Mouse (Mus musculus) kidney, postnatal 0 days (tissue): ENCODE results near the gene Cfap99. TPM values are rescaled to one million over a fixed set of nuclear protein-coding genes. Genes with fewer than 3 reads are reported as not detected.

Experiments used
- ATAC-seq: fragments of 200-750 bp; cut with Nextera tagmentation; replicated peaks from 2 replicates; pipeline ENCODE4 v1.8.0; 2017; ENCODE audit warnings: low read depth, moderate number of reproducible peaks, moderate TSS enrichment, moderate library complexity; ENCODE audit not compliant: low FRiP score
- DNase-seq: peaks from one replicate; pipeline ENCODE4 v3.0.0-alpha.2; 2016; ENCODE audit warnings: low spot score
- H3K27ac ChIP-seq: fragments of 300-500 bp; sonication (generic); 2 replicates; pipeline ENCODE4 v1.5.1; 2014; ENCODE audit warnings: mild to moderate bottlenecking
- H3K27me3 ChIP-seq: fragments of 300-500 bp; sonication (generic); 2 replicates; pipeline ENCODE4 v1.6.1; 2014; ENCODE audit warnings: low read length, mixed read lengths; ENCODE audit not compliant: insufficient read depth
- H3K36me3 ChIP-seq: fragments of 300-500 bp; sonication (generic); 2 replicates; pipeline ENCODE4 v1.6.1; 2014; ENCODE audit warnings: low read length, mixed read lengths; ENCODE audit not compliant: insufficient read depth
- H3K4me1 ChIP-seq: fragments of 300-500 bp; sonication (generic); replicated peaks from 2 replicates; pipeline ENCODE4 v1.6.1; 2014; ENCODE audit warnings: antibody characterized with exemption, low read length, mixed read lengths; ENCODE audit not compliant: insufficient read depth
- H3K4me2 ChIP-seq: fragments of 300-500 bp; sonication (generic); 2 replicates; pipeline ENCODE4 v1.6.1; 2014; ENCODE audit warnings: mild to moderate bottlenecking, low read length, moderate library complexity, mixed read lengths
- H3K4me3 ChIP-seq: fragments of 300-500 bp; sonication (generic); replicated peaks from 2 replicates; pipeline ENCODE4 v1.5.1; 2014; ENCODE audit warnings: low read depth, low read length
- H3K9ac ChIP-seq: fragments of 300-500 bp; sonication (generic); 2 replicates; pipeline ENCODE4 v1.6.1; 2014; ENCODE audit warnings: low read depth, low read length
- H3K9me3 ChIP-seq: fragments of 300-500 bp; sonication (generic); replicated peaks from 2 replicates; pipeline ENCODE4 v1.6.1; 2016; ENCODE audit warnings: low read length, inconsistent platforms, mixed read lengths
- CTCF ChIP-seq: IDR thresholded peaks from 2 replicates; pipeline ENCODE4 v1.5.1; 2016; ENCODE audit warnings: antibody characterized with exemption, low read depth, mild to moderate bottlenecking, moderate library complexity
- WGBS: fragments of 180-500 bp; shearing (Covaris S2); extraction: QIAGEN DNeasy Blood & Tissue Kit; methylation state at CpG from one replicate; pipeline ENCODE4 v1.1.7; 2014; 5-methylcytosine and 5-hydroxymethylcytosine counted together
- polyA plus RNA-seq: library from polyadenylated mRNA; unstranded; fragments of >200 nt; fragmentation: Nextera tagmentation; extraction: Ambion mirVana; gene quantifications from 2 replicates; pipeline ENCODE4 v1.2.1, GENCODE M21; 2015

The Cfap99 gene
- polyA plus RNA-seq, 1 experiment from 2014 or later = not detected

- DNase-seq = peak; percentile 17
- ATAC-seq = no peak
- TF ChIP-seq CTCF = peak; percentile 22; the same call in 1 of the 2 replicates
- Histone ChIP-seq H3K4me2 (no peak overlapping the region), H3K9ac (no peak overlapping the region), H3K4me3 (no peak overlapping the region), H3K27ac (no peak overlapping the region), H3K9me3 (no peaks in the 10 kb centered on the region), H3K27me3 (no peaks in the 10 kb centered on the region), H3K4me1 (no peaks in the 10 kb centered on the region), H3K36me3 (no peaks in the 10 kb centered on the region)
- 62% methylated on average over 2 of the region's 2 CpGs for WGBS
Measured at GRCm38 (mm10) chr5:34319491-34320034, 31.2 kb downstream of the Cfap99 start.

DNA sequence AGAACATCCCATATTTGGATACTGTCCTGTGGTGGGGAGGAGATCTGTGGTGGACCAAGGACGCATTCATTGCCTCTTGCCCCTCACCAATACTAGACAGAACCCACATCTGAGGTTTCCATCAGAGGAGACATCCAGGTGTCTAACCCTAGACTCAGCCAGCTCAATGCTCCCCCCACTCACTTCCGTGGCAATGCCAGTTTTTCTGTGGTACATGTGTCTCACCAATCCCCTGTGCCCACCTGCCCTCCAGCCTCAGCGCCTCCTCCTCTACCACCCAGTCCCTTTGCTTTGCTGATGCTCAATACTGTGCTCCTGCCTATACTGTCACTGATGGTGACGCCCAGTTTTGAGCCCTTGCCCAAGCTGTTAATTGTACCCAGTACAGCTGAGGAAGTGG is 32.8 kb downstream of the Cfap99 start:
- H3K36me3 ChIP-seq = no peaks in the 10 kb centered on the region
- H3K9me3 ChIP-seq = no peaks in the 10 kb centered on the region
- no peak for DNase-seq
- H3K27me3 ChIP-seq = no peaks in the 10 kb centered on the region
- 95% methylated on average over 4 of the region's 4 CpGs for WGBS
- H3K27ac ChIP-seq = no peak overlapping the region
- no peak overlapping the region for H3K9ac ChIP-seq
- no peak for TF ChIP-seq CTCF
- no peak overlapping the region for H3K4me2 ChIP-seq
- H3K4me3 ChIP-seq = no peak overlapping the region
- 0 out of 2 replicates have a peak, but pooled peaks cover 1% of the 10 kb centered on the region for H3K4me1 ChIP-seq
- ATAC-seq = no peak

- H3K9me3 ChIP-seq = no peaks in the 10 kb centered on the region; the same call in 1 of the 2 replicates
- TF ChIP-seq CTCF = no peak
- no peak overlapping the region for H3K9ac ChIP-seq
- ATAC-seq = no peak
- H3K27me3 ChIP-seq = no peaks in the 10 kb centered on the region
- peaks cover 4% of the 10 kb centered on the region; the same call in 1 of the 2 replicates for H3K4me1 ChIP-seq
- H3K4me2 ChIP-seq = no peak overlapping the region
- no peak overlapping the region for H3K27ac ChIP-seq
- H3K36me3 ChIP-seq = no peaks in the 10 kb centered on the region
- DNase-seq = no peak
- no peak overlapping the region for H3K4me3 ChIP-seq
Measured at GRCm38 (mm10) chr5:34325286-34325685, 36.9 kb downstream of the Cfap99 start.

DNA sequence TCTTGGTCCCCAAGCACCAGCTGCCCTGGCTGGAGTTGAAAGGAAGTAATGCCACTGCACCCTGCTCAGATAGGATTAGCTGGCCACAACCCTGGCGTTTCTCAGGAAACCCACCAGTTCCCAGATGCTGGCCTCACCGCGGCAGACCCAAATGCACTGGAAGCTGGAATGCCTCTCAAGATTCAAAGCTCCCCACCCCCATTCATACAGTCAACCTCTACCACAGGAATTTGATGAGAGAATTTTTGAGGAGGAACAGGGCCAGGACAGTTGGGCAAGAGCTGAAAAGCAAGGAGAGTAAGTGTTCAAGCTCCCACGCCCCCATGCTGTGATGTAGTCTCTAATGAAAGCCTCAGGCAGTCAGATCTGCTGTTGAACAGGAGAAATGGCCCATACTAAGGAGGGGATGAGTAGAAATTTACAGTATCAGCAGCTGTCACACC is 37.9 kb downstream of the Cfap99 start:
- H3K4me2 ChIP-seq = no peak overlapping the region; the same call in 1 of the 2 replicates
- H3K36me3 ChIP-seq = no peaks in the 10 kb centered on the region
- no peak overlapping the region for H3K4me3 ChIP-seq
- DNase-seq = peak; percentile 6
- H3K27ac ChIP-seq = no peak overlapping the region
- no peaks in the 10 kb centered on the region for H3K27me3 ChIP-seq
- 35% methylated on average over 4 of the region's 4 CpGs for WGBS
- no peaks in the 10 kb centered on the region; the same call in 1 of the 2 replicates for H3K9me3 ChIP-seq
- ATAC-seq = no peak
- H3K9ac ChIP-seq = no peak overlapping the region
- H3K4me1 ChIP-seq = peaks cover 4% of the 10 kb centered on the region; the same call in 1 of the 2 replicates
- no peak for TF ChIP-seq CTCF

DNA sequence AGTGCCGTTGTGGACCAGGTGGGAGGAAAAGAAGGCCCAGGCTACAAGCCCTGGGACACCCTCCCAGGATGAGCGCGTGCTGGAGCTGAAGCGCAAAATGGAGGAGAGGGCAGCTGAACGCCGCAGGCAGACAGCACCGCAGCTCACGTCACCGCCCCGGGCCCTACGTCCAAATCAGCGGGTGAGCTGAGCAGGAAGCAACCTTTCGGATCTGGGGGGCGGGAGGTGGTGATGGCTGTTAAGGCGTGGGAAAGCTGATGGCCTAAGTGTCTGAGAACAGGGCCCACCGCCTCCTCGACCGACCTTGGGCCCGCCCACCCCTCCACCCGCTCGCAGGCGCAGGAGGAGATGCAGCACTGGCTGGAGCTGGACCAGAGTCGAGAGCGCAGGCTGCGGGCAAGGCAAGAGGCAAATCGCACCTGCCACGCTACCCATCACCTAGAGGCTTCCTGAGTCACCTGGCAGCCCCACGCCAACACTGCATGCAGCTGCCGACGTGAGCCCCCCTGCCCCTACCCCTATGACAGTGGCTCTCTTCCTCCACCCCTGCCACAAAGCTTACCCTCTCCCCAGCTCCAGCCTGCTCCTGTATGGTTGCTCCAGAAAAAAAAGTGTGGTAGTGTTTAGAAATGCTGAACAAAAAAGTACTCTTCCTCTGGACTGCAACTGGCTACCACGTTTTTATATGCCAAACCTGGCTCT is 38.6 kb downstream of the Cfap99 start:
- H3K4me2 ChIP-seq = peak overlapping the region; percentile 64
- no peak for TF ChIP-seq CTCF
- peak overlapping the region; percentile 21 for H3K4me3 ChIP-seq
- no peaks in the 10 kb centered on the region for H3K27me3 ChIP-seq
- peak; percentile 41 for DNase-seq
- H3K36me3 ChIP-seq = no peaks in the 10 kb centered on the region
- no peaks in the 10 kb centered on the region; the same call in 1 of the 2 replicates for H3K9me3 ChIP-seq
- peak overlapping the region; percentile 50 for H3K9ac ChIP-seq
- ATAC-seq = peak; percentile 68
- WGBS = 10% methylated on average over 31 of the region's 31 CpGs
- H3K27ac ChIP-seq = no peak overlapping the region
- peaks cover 4% of the 10 kb centered on the region; the same call in 1 of the 2 replicates for H3K4me1 ChIP-seq

GRCm38 (mm10) chr5:34330136-34330535 is 41.7 kb downstream of the Cfap99 start:
- DNase-seq (no peak), ATAC-seq (no peak)
- Histone ChIP-seq H3K4me3 (no peak overlapping the region), H3K27me3 (no peaks in the 10 kb centered on the region), H3K9me3 (no peaks in the 10 kb centered on the region; the same call in 1 of the 2 replicates), H3K9ac (no peak overlapping the region), H3K36me3 (no peaks in the 10 kb centered on the region), H3K4me1 (peaks cover 4% of the 10 kb centered on the region; the same call in 1 of the 2 replicates), H3K4me2 (no peak overlapping the region), H3K27ac (no peak overlapping the region)
- 93% methylated on average over 2 of the region's 2 CpGs for WGBS
- TF ChIP-seq CTCF = no peak
